Mouse (Mus musculus) midbrain, embryonic 13.5 days (tissue): ENCODE measurements around the gene Gch1. TPM values are rescaled to one million over a fixed set of nuclear protein-coding genes. Genes with fewer than 3 reads are reported as not detected.

ENCODE experiments used
- ATAC-seq: fragments of 200-750 bp; cut with Nextera tagmentation; 2 replicates; pipeline ENCODE4 v1.8.0; 2017; ENCODE audit warnings: mild to moderate bottlenecking, moderate TSS enrichment, moderate library complexity
- H3K27ac ChIP-seq: fragments of 300-500 bp; sonication (generic); 2 replicates; pipeline ENCODE4 v1.5.1; 2015; ENCODE audit warnings: inconsistent platforms, mild to moderate bottlenecking, moderate library complexity
- H3K27me3 ChIP-seq: fragments of 300-500 bp; sonication (generic); 2 replicates; pipeline ENCODE4 v1.6.1; 2015; ENCODE audit warnings: mild to moderate bottlenecking, inconsistent platforms
- H3K36me3 ChIP-seq: fragments of 300-500 bp; sonication (generic); 2 replicates; pipeline ENCODE4 v1.6.1; 2015; ENCODE audit warnings: mild to moderate bottlenecking, inconsistent platforms
- H3K4me1 ChIP-seq: fragments of 300-500 bp; sonication (generic); replicated peaks from 2 replicates; pipeline ENCODE4 v1.6.1; 2015; ENCODE audit warnings: inconsistent platforms
- H3K4me2 ChIP-seq: fragments of 300-500 bp; sonication (generic); replicated peaks from 2 replicates; pipeline ENCODE4 v1.6.1; 2015; ENCODE audit warnings: moderate library complexity, mild to moderate bottlenecking, inconsistent platforms
- H3K4me3 ChIP-seq: fragments of 300-500 bp; sonication (generic); replicated peaks from 2 replicates; pipeline ENCODE4 v1.5.1; 2015; ENCODE audit warnings: mild to moderate bottlenecking, inconsistent platforms
- H3K9ac ChIP-seq: fragments of 300-500 bp; sonication (generic); replicated peaks from 2 replicates; pipeline ENCODE4 v1.6.1; 2015; ENCODE audit warnings: mild to moderate bottlenecking, inconsistent platforms
- H3K9me3 ChIP-seq: fragments of 300-500 bp; sonication (generic); 2 replicates; pipeline ENCODE4 v1.6.1; 2016; ENCODE audit warnings: mild to moderate bottlenecking, inconsistent platforms
- WGBS: fragments of 180-500 bp; shearing (Covaris S2); methylation state at CpG from one replicate; pipeline ENCODE4 v1.1.7; 2015; 5-methylcytosine and 5-hydroxymethylcytosine counted together
- polyA plus RNA-seq: library from polyadenylated mRNA; unstranded; fragments of >200 nt; fragmentation: Nextera tagmentation; extraction: Ambion mirVana; gene quantifications from 2 replicates; pipeline ENCODE4 v1.2.1, GENCODE M21; 2015

Gene Gch1
- polyA plus RNA-seq, 1 experiment from 2014 or later = 7.2 TPM

DNA sequence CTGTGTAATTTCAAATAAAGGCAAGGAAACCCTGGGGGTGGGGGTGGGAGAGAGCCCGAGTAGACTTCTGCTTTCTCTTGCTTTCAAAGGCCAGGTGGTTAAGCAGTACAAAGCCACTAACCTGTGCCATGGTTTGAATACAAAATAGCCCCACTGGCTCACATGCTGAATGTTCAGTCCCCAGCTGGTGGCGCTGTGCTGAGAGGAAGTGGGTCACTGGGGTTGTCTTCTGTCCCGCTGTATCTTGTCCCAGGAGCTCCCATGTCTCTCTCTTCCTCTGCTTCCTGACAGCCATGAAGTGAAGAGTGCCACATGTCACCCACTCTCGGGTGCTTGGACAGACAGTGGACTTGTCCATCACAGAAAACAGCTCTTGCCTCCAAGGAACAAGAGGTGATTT lies 4.9 kb upstream of the Gch1 start:
- Histone ChIP-seq H3K4me3 (no peak overlapping the region), H3K27ac (no peak overlapping the region), H3K9me3 (no peaks in the 10 kb centered on the region), H3K36me3 (no peaks in the 10 kb centered on the region), H3K27me3 (peaks cover 7% of the 10 kb centered on the region; the same call in 1 of the 2 replicates), H3K4me2 (no peak overlapping the region), H3K4me1 (no peaks in the 10 kb centered on the region), H3K9ac (no peak overlapping the region)
- no peak for ATAC-seq
- WGBS = 37% methylated on average over 4 of the region's 4 CpGs

DNA sequence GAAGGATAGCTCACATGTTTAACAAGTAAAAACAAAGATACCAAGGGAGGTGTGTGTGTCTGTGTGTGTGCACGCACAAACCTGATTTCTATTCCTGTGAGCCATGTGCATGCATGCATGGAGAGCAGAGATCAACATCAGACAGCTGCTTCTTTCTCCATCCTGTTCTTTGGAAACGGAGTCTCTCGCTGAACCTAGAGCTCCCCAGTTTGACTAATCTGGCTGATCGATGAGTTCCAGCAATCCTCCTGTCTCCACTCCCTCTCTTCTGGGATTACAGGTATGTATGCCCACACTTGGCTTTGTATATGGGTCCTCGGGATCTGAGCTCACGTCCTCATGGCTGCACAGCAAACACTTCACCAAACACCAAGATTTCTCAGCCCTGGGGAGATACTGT lies 4.3 kb upstream of the Gch1 start:
- Histone ChIP-seq H3K9ac (no peak overlapping the region), H3K4me1 (peaks cover 3% of the 10 kb centered on the region), H3K27ac (no peak overlapping the region), H3K9me3 (no peaks in the 10 kb centered on the region), H3K36me3 (no peaks in the 10 kb centered on the region), H3K4me3 (no peak overlapping the region), H3K27me3 (peaks cover 10% of the 10 kb centered on the region), H3K4me2 (no peak overlapping the region)
- 73% methylated on average over 6 of the region's 6 CpGs for WGBS
- no peak for ATAC-seq

DNA sequence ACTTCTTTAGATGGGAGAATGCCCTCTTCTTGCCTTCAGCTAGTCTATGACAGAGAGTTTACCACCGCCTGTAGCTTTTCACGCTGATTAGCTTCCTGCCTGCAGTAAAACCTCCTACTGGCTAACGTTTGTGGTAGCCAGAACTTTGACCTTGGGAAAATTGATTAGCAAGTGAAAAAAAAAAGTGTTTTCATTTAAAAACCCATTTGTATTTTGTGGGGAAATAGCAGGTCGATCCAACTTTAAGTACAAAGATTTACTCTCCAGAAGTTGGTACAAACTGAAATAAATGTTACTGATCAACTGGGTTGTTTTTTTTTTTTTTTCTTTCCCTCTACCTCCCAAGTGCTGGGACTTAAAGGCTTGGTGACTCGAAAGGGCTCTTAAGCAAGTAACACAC lies 2.6 kb upstream of the Gch1 start:
- H3K36me3 ChIP-seq = no peaks in the 10 kb centered on the region
- 54% methylated on average over 5 of the region's 5 CpGs for WGBS
- H3K9me3 ChIP-seq = no peaks in the 10 kb centered on the region

DNA sequence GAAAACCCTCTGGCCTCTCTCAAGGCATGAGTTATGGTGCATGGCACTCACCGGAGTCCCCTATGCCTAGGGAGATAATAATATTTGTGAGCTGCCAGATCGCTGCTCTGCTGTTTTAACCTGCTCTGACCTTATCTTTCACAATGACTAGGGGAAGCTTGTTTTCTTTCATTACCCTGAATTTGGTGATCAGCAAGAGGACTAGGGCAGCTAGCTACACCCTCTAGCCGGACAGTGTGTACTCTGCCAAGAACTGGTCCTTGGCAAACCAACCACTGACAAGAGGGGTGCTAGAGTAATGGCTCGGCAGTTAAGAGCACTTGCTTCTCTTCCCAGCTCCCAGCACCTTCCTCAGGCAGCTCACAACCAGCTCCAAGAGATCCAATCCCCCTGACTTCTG lies 1.4 kb upstream of the Gch1 start:
- Histone ChIP-seq H3K27ac (no peak overlapping the region), H3K36me3 (no peaks in the 10 kb centered on the region), H3K4me1 (peaks cover 6% of the 10 kb centered on the region), H3K9ac (no peak overlapping the region), H3K4me2 (no peak overlapping the region), H3K9me3 (no peaks in the 10 kb centered on the region), H3K27me3 (peaks cover 27% of the 10 kb centered on the region), H3K4me3 (no peak overlapping the region)
- WGBS = 81% methylated on average over 4 of the region's 4 CpGs
- ATAC-seq = no peak

More for the DNA sequence above, 2.6 kb upstream of the Gch1 start:
- no peak overlapping the region for H3K9ac ChIP-seq
- no peak overlapping the region for H3K4me3 ChIP-seq
- H3K4me2 ChIP-seq = no peak overlapping the region
- H3K4me1 ChIP-seq = peaks cover 6% of the 10 kb centered on the region
- no peak for ATAC-seq
- no peak overlapping the region for H3K27ac ChIP-seq
- H3K27me3 ChIP-seq = peaks cover 25% of the 10 kb centered on the region

DNA sequence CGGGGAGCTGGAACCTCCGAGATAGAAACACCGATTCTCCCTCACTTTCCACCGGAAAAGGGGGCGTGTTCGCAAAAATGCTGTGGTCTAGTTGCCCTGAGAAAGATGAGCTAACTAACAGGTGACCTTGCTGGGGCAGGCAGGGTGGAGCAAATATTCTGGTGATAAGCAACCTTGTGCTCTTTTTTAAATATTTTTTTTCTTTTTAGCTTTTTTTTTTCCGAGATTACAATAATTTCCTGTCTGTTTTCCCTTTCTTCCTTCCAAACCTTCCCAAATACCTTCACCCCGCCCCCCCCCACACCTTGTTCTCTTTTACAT lies 382 bp upstream of the Gch1 start:
- H3K27ac ChIP-seq = no peak overlapping the region
- H3K4me3 ChIP-seq = peak overlapping the region; percentile 85
- H3K9ac ChIP-seq = peak overlapping the region; percentile 71
- H3K27me3 ChIP-seq = peaks cover 27% of the 10 kb centered on the region
- WGBS = 15% methylated on average over 8 of the region's 8 CpGs
- H3K9me3 ChIP-seq = no peaks in the 10 kb centered on the region
- no peaks in the 10 kb centered on the region for H3K36me3 ChIP-seq
- H3K4me1 ChIP-seq = peaks cover 6% of the 10 kb centered on the region
- peak overlapping the region; percentile 99 for H3K4me2 ChIP-seq
- ATAC-seq = peak; percentile 44; the same call in 1 of the 2 replicates

DNA sequence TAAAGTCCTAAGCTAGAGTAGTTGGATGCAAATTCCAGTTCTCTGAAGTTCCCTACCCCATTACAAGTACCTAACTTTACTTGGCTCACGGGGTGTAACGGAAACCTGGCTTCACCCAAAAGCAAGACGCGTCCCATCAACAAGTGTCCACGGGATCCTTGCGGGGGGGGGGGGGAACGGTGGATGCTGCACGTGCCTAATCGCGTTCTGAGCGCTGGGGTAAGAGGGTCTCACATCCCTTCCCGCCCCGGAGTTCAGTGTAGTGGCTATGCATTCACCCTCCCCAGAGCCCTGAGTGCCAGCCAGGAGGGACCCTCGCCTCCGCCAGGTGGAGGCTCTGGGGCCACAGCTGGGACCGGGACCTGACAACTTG lies 752 bp downstream of the Gch1 start:
- Histone ChIP-seq H3K4me3 (peak overlapping the region; percentile 85), H3K9ac (peak overlapping the region; percentile 71), H3K27ac (no peak overlapping the region), H3K36me3 (no peaks in the 10 kb centered on the region), H3K4me1 (peaks cover 6% of the 10 kb centered on the region), H3K9me3 (no peaks in the 10 kb centered on the region), H3K27me3 (peaks cover 27% of the 10 kb centered on the region), H3K4me2 (peak overlapping the region; percentile 99)
- ATAC-seq = peak; percentile 34; the same call in 1 of the 2 replicates
- under 1% methylated on average over 16 of the region's 16 CpGs for WGBS

DNA sequence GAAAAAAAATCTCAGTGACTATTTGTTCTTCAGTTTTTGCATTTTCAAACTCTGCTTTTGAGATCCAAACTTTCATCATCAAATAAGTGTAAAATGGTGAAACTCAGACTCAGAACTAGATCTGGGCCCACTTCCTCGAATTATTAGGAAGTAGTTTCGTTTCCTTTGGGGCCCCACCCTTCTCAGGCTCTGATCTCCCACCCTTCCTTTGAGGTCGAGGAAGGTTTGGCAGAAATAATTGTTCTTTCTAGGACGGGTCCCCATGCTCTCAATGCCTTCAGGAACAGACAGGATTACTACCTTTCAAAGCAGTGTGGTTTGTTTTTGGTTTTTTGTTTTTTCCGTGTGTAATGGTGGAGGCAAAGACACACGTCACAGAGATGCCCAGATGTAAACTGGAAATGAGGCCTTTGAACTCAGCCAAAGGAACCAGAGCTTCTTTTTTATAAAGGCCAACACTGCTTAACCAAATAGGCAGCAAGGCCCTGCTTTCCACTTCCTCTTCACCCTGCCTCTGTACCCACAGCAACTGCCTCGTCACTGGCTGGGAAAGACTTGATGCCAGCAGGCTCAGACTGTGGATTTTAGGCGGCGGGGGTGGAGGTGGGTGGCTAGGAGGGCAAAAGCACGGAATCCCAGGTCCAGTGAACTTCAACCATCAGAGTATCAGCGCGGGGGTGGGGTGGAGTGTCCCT lies 1.4 kb downstream of the Gch1 start:
- peaks cover 6% of the 10 kb centered on the region for H3K4me1 ChIP-seq
- H3K9ac ChIP-seq = no peak overlapping the region
- peak overlapping the region; percentile 85; the same call in 1 of the 2 replicates for H3K4me3 ChIP-seq
- peak overlapping the region; percentile 99 for H3K4me2 ChIP-seq
- 32% methylated on average over 12 of the region's 12 CpGs for WGBS
- H3K36me3 ChIP-seq = no peaks in the 10 kb centered on the region
- H3K9me3 ChIP-seq = 0 out of 2 replicates have a peak, but pooled peaks cover under 1% of the 10 kb centered on the region
- H3K27me3 ChIP-seq = peaks cover 27% of the 10 kb centered on the region
- H3K27ac ChIP-seq = no peak overlapping the region
- no peak for ATAC-seq

DNA sequence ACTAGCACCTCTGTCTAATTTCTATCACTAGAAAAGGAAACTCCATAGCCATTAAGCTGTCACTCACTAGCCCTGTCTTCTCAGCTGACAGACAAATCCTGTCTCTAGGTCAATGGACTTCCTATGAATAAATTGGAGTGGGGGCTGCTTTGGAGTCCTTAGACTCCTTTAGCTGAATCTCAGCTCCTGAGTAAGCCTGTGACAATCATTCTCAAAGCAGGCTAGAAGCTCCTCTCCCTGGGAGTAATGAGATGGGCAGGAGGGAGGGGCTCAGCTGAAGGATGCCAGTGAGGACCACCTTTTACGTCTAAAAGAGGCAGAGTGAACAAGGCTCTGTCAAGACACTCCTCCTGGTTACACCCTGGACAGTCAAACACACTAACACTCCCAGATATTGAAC lies 2.0 kb downstream of the Gch1 start:
- no peak for ATAC-seq
- Histone ChIP-seq H3K9me3 (0 out of 2 replicates have a peak, but pooled peaks cover 2% of the 10 kb centered on the region), H3K9ac (no peak overlapping the region), H3K4me3 (no peak overlapping the region), H3K36me3 (no peaks in the 10 kb centered on the region), H3K27ac (no peak overlapping the region), H3K4me1 (peaks cover 6% of the 10 kb centered on the region), H3K27me3 (peaks cover 27% of the 10 kb centered on the region), H3K4me2 (no peak overlapping the region)
- WGBS = 19% methylated on average over 1 of the region's 1 CpGs

DNA sequence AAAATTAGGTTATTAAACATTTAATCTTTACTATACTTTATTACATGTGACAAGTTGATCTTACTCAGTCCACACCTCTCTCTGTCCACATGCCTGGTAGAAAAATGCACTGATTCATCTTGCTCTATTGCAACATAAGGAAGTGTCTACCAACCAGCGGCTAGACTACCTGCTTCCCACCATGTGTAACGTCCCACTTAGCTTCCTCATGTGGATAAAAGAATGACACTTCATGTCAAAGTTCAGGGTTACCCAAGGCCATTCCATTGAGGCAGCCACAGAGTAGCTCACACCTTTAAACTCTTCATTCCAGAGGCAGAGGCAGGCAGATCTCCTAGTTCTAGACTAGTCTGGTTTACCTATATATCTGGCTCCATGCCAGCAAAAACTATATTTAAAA lies 2.7 kb downstream of the Gch1 start:
- WGBS = 85% methylated on average over 2 of the region's 2 CpGs
- ATAC-seq = no peak
- H3K4me2 ChIP-seq = no peak overlapping the region
- no peak overlapping the region for H3K9ac ChIP-seq
- H3K27me3 ChIP-seq = peaks cover 27% of the 10 kb centered on the region
- no peak overlapping the region for H3K27ac ChIP-seq
- H3K9me3 ChIP-seq = 0 out of 2 replicates have a peak, but pooled peaks cover 2% of the 10 kb centered on the region
- no peak overlapping the region for H3K4me3 ChIP-seq
- H3K4me1 ChIP-seq = peaks cover 6% of the 10 kb centered on the region
- no peaks in the 10 kb centered on the region for H3K36me3 ChIP-seq

DNA sequence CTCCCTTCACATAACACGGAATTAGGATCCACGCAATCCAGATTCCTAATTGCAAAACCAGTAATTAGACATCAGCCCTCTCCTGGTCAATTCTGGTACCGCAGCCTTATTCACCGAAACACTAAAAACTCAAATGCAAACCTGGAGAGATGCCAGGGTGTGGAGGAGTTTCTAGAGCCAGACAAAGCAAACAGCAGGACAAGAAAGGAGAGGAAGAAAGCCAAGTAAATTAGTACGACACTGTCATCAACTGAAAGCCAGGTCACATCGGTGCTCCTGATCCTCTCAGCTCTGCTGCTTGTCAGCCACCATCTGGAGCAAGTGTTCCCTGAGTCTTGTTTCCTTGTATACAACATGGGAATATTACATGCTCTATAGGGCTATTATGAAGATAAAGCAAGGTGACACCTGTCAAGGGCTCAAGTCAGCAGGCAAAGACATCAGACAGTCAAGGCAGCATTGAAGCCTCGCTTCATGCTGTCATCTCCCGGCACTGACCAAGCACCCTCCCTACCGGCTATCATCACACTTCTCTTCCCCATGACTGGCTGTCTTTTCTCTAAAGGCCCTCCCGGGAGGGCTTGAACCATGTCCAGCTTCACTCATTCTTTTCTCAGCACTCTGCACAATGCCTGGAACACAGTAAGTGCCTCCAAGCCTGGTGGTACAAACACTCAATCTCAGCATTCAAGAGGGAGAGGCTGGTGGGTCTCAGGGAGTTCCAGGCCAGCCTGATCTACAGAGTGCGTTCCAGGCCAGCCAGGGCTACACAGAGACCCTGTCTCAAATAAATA lies 7.5 kb downstream of the Gch1 start:
- 0 out of 2 replicates have a peak, but pooled peaks cover 3% of the 10 kb centered on the region for H3K27me3 ChIP-seq
- no peaks in the 10 kb centered on the region for H3K36me3 ChIP-seq
- 0 out of 2 replicates have a peak, but pooled peaks cover 2% of the 10 kb centered on the region for H3K9me3 ChIP-seq
- ATAC-seq = no peak
- no peak overlapping the region for H3K9ac ChIP-seq
- H3K4me3 ChIP-seq = no peak overlapping the region
- H3K27ac ChIP-seq = no peak overlapping the region
- 0 out of 2 replicates have a peak, but pooled peaks cover 5% of the 10 kb centered on the region for H3K4me1 ChIP-seq
- 60% methylated on average over 11 of the region's 11 CpGs for WGBS
- no peak overlapping the region for H3K4me2 ChIP-seq

DNA sequence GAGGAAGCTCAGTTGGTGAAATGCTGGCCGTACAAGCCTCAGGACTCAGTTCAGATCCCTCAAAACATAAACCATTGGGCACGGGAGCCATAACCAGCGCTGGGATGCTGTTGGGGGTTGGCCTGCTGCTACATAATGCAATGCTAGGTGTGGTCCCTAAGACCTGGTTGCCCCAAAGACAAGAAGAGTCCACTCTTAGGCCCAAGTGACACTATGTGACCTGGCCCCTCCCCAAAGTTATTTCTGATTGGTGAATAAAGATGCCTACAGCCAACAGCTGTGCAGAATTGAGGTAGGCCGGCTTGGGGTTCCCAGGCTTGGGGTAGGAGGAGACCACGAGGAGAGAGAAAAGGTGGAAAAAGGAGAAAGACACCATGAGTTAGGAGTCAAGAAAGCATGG lies 10.4 kb downstream of the Gch1 start:
- ATAC-seq = no peak
- no peak overlapping the region for H3K27ac ChIP-seq
- 88% methylated on average over 5 of the region's 5 CpGs for WGBS
- H3K4me1 ChIP-seq = 0 out of 2 replicates have a peak, but pooled peaks cover 5% of the 10 kb centered on the region
- no peak overlapping the region for H3K4me3 ChIP-seq
- H3K9ac ChIP-seq = no peak overlapping the region
- no peaks in the 10 kb centered on the region for H3K36me3 ChIP-seq
- H3K9me3 ChIP-seq = 0 out of 2 replicates have a peak, but pooled peaks cover 2% of the 10 kb centered on the region
- no peaks in the 10 kb centered on the region for H3K27me3 ChIP-seq
- no peak overlapping the region for H3K4me2 ChIP-seq

DNA sequence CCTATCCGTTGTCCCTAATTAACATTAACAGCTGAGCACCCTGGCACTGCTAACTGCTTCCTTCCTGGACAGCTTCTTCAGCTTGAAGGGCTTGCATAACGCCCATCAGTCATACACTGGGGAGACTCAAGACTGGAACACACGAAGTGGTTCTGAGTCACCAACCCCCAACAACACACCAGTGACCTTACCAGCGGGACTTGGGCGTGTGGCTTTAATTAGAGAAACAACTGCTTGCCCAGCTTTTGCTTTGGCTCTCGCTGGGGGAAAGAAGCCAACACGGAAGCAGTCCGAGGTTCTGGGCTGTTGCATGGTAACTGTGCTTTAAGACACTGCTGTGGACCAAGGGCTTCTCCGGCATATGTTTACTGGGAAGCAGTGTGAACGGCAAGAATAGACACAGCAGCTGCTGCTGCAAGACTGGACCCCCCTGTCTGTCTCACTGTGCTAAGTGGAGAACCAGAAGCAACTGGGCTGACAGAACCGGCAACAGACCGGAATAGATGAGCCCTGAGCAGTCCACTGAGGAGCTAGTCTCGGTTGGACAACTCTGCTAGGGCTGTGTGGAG lies 11.3 kb downstream of the Gch1 start:
- 68% methylated on average over 13 of the region's 13 CpGs for WGBS
- Histone ChIP-seq H3K9ac (no peak overlapping the region), H3K27ac (no peak overlapping the region), H3K4me3 (no peak overlapping the region), H3K27me3 (no peaks in the 10 kb centered on the region), H3K4me2 (no peak overlapping the region), H3K4me1 (0 out of 2 replicates have a peak, but pooled peaks cover 5% of the 10 kb centered on the region), H3K9me3 (0 out of 2 replicates have a peak, but pooled peaks cover 2% of the 10 kb centered on the region), H3K36me3 (no peaks in the 10 kb centered on the region)
- no peak for ATAC-seq
